Mouse (Mus musculus) thymus, adult 2 months (tissue): Measurements from ENCODE around the gene Olfr1373.

Experiments used
- CTCF ChIP-seq: fragments of 200-500 bp; IDR thresholded peaks from 2 replicates; pipeline ENCODE4 v1.5.1; 2012; ENCODE audit warnings: mild to moderate bottlenecking, control low read depth, low read length, moderate library complexity, borderline replicate concordance; ENCODE audit not compliant: control insufficient read depth, poor library complexity, insufficient read depth; ENCODE audit errors: extremely low read depth
- POLR2A ChIP-seq: fragments of 200-500 bp; IDR thresholded peaks from 2 replicates; pipeline ENCODE4 v1.6.1; 2012; ENCODE audit warnings: mild to moderate bottlenecking, low read length, control low read depth, moderate library complexity; ENCODE audit not compliant: control insufficient read depth, poor library complexity, insufficient read depth; ENCODE audit errors: extremely low read depth

DNA sequence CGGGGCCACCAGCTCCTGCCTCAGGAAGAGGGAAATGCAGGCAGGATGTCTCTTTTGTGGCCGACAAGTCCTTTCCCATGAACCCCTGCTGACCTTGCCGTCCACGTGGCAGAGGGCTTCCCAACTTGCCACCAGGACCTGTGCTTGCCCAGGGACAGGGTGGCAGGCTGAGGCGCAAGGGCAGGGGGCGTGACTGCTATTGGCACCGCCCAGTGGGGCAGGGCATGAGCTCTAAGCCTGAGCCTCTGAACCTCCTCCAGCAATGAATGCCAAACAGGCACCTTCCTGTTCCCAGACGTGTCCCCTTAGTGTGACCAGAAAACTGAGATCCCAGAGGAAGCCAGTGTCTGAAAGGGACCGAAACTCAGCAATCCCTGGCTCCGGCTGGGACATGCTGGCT lies 18.6 kb upstream of the Olfr1373 start:
- TF ChIP-seq POLR2A = no peak
- TF ChIP-seq CTCF = no peak
